Mouse (Mus musculus): ENCODE data around the gene Spata25. TPM values are rescaled to one million over a fixed set of nuclear protein-coding genes. Genes with fewer than 3 reads are reported as not detected.
A peak's percentile ranks its signal among the peaks of the same experiment; 100 is the strongest.
"Not testable (repeated sequence)": the region's sequence is repeated elsewhere in the genome, so short reads cannot be mapped to it uniquely, and the experiment has no call there.

Gene Spata25
- polyA plus RNA-seq, 1 experiment from 2014 or later = not detected

DNA sequence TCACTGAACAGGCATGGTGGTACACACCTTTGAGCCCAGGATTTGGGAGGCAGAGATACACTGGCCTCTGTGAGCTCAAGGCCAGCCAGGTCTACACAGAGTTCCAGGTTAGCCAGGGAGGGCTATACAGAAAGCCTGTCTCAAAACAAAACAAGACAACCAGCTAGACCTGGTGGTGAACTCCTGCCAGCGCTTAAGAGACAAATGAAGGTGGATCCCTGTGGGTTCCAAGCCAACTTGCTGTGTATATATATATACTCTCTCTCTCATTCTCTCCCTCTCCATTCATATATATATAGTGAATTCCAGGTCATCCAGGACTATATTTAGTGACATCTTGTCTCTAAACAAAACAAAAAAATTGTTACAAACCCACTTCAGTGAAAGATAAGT lies 24.4 kb downstream of the Spata25 start:
- peak overlapping the region; percentile 75 for H3K9ac ChIP-seq
- peaks cover 33% of the 10 kb centered on the region for H3K36me3 ChIP-seq (replicated peaks; ENCODE audit: control insufficient read depth, insufficient read depth)
- H3K27ac ChIP-seq = no peak overlapping the region
- DNase-seq (ENCODE audit: low spot score) (no peak), ATAC-seq (ENCODE audit: low FRiP score) (no peak)
- no peaks in the 10 kb centered on the region for H3K9me3 ChIP-seq (ENCODE audit: control insufficient read depth, low read length)
- H3K4me3 ChIP-seq (replicated peaks; ENCODE audit: low read length) = peak overlapping the region; percentile 67
- WGBS = 67% methylated on average over 1 of the region's 1 CpGs
- H3K4me2 ChIP-seq (replicated peaks) = peak overlapping the region; percentile 64
- peaks cover 21% of the 10 kb centered on the region; the same call in 1 of the 2 replicates for H3K4me1 ChIP-seq (replicated peaks; ENCODE audit: control insufficient read depth, insufficient read depth, low read length)
- no peaks in the 10 kb centered on the region for H3K27me3 ChIP-seq (ENCODE audit: control insufficient read depth, insufficient read depth, low read length)

DNA sequence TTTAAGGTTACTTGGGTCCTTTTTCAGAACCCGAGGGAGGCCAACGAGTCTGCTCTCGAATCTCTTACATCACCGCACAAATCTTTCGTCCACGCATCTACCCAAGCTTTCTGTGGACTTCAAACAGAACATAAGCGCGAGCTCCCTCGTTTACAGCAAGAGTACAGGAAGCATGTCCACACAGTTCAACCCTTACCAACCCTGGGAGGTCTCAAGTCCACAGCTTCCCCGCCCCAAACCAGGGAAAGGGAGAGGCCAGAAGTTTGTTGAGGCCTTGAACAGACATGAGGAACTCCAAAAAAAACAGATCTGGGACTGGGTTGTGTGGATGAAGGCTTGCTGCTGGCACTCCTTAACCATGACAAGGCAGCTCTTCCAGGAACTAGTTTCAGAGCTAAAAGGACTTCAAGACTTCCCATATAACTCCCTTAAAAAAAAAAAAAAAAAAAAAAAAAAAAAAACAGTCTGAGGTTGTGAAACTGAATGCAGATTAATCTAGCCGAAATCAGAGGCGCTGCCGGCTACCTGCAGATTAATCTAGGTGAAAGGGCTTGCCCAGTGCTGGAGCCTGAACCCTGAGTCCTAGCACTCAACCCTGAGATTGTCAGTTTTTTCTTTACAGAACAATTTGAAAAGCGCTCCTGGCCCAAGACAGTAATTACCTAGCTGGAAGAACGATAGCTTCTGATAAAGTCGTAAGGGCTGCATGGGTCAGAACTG lies 25.0 kb downstream of the Spata25 start:
- H3K27me3 ChIP-seq (ENCODE audit: control insufficient read depth, insufficient read depth, low read length) = no peaks in the 10 kb centered on the region
- peaks cover 32% of the 10 kb centered on the region for H3K36me3 ChIP-seq (replicated peaks; ENCODE audit: control insufficient read depth, insufficient read depth)
- H3K9ac ChIP-seq = peak overlapping the region; percentile 75
- WGBS = 94% methylated on average over 16 of the region's 16 CpGs
- no peak overlapping the region for H3K27ac ChIP-seq
- H3K4me1 ChIP-seq (replicated peaks; ENCODE audit: control insufficient read depth, insufficient read depth, low read length) = peaks cover 21% of the 10 kb centered on the region; the same call in 1 of the 2 replicates
- H3K4me2 ChIP-seq (replicated peaks) = peak overlapping the region; percentile 64
- peak overlapping the region; percentile 67 for H3K4me3 ChIP-seq (replicated peaks; ENCODE audit: low read length)
- no peaks in the 10 kb centered on the region for H3K9me3 ChIP-seq (ENCODE audit: control insufficient read depth, low read length)
- DNase-seq (ENCODE audit: low spot score) (no peak), ATAC-seq (ENCODE audit: low FRiP score) (no peak)

DNA sequence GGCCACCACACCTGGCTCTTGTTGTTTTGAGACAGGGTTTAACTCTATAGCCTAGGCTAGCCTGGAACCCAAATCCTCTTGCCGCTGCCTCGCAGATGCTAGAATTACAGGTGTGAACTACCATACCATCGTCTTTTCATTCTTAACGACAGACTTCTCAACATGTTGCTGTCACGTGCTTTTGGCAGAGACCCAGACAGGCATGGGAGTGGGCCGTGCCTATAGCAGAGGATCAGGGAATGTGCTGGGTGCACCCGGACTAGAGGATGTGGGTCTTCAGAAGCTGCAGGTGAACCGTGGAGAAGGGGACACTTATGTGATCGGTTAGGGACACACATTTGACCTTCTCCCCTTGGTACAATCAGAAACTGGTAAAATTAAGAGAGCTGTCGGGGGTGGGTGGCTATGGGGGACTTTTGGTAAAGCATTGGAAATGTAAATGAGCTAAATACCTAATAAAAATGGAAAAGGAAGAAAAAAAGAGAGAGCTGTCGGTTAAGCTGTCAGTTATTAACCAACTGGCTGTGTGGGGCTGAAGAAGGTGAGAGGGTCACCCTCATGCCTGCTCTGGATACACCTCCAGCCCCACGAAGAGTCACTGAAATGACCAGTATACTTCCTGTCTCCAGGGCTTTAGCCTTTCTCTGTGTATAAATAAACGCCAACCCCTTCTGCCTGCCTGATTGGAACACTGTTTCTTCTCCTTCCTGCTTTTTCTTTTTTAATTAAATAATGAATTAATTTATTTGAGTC lies 27.9 kb downstream of the Spata25 start:
- no peak for DNase-seq (ENCODE audit: low spot score)
- no peak overlapping the region for H3K9ac ChIP-seq
- peaks cover 59% of the 10 kb centered on the region for H3K36me3 ChIP-seq (replicated peaks; ENCODE audit: control insufficient read depth, insufficient read depth)
- H3K27ac ChIP-seq = no peak overlapping the region
- WGBS = 92% methylated on average over 13 of the region's 13 CpGs
- H3K4me2 ChIP-seq (replicated peaks) = no peak overlapping the region
- H3K4me3 ChIP-seq (replicated peaks; ENCODE audit: low read length) = no peak overlapping the region
- no peak for ATAC-seq (ENCODE audit: low FRiP score)
- H3K4me1 ChIP-seq (replicated peaks; ENCODE audit: control insufficient read depth, insufficient read depth, low read length) = peaks cover 15% of the 10 kb centered on the region; the same call in 1 of the 2 replicates
- no peaks in the 10 kb centered on the region for H3K9me3 ChIP-seq (ENCODE audit: control insufficient read depth, low read length)
- no peaks in the 10 kb centered on the region for H3K27me3 ChIP-seq (ENCODE audit: control insufficient read depth, insufficient read depth, low read length)

DNA sequence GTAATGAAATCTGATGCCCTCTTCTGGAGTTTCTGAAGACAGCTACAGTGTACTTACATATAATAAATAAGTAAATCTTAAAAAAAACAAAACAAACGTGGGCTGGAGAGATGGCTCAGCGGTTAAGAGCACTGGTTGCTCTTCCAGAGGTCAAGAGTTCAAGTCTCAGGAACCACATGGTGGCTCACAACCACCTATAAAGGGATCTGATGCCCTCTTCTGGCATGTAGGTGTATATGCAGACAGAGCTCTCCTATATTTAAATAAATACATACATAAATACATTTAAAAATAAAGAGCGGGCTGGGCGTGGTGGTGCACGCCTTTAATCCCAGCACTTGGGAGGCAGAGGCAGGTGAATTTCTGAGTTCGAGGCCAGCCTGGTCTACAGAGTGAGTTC lies 29.8 kb downstream of the Spata25 start:
- not testable (repeated sequence) for H3K9ac ChIP-seq; H3K27me3 ChIP-seq (ENCODE audit: control insufficient read depth, insufficient read depth, low read length); H3K4me3 ChIP-seq (replicated peaks; ENCODE audit: low read length); H3K4me2 ChIP-seq (replicated peaks); DNase-seq (ENCODE audit: low spot score); H3K4me1 ChIP-seq (replicated peaks; ENCODE audit: control insufficient read depth, insufficient read depth, low read length); ATAC-seq (ENCODE audit: low FRiP score); H3K9me3 ChIP-seq (ENCODE audit: control insufficient read depth, low read length); H3K27ac ChIP-seq
- WGBS = 83% methylated on average over 6 of the region's 6 CpGs
- H3K36me3 ChIP-seq (replicated peaks; ENCODE audit: control insufficient read depth, insufficient read depth) = peaks cover 69% of the 10 kb centered on the region

DNA sequence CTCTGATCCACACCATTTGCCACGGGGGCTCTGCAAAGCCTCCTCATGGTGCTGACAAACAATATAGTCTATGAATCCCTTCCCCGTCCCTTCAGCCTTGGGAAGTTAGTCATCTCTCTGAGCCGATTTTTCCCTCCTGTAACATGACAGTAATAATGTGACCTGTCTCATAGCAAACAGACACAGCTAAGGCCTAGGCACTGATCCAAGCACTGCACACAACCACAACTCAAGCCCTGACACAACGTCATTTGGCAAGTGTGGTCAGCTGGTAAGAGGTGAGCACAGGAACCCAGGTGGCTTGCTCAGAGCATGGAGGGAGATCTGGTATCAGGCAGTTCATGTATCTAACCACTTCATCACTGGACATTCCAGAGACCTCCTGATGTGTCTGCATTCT lies 32.5 kb downstream of the Spata25 start:
- ATAC-seq (ENCODE audit: low FRiP score) = no peak
- no peaks in the 10 kb centered on the region for H3K4me1 ChIP-seq (replicated peaks; ENCODE audit: control insufficient read depth, insufficient read depth, low read length)
- no peak overlapping the region for H3K27ac ChIP-seq
- no peak for DNase-seq (ENCODE audit: low spot score)
- H3K36me3 ChIP-seq (replicated peaks; ENCODE audit: control insufficient read depth, insufficient read depth) = peaks cover 84% of the 10 kb centered on the region
- no peak overlapping the region for H3K4me3 ChIP-seq (replicated peaks; ENCODE audit: low read length)
- H3K9me3 ChIP-seq (ENCODE audit: control insufficient read depth, low read length) = no peaks in the 10 kb centered on the region
- no peak overlapping the region for H3K9ac ChIP-seq
- H3K27me3 ChIP-seq (ENCODE audit: control insufficient read depth, insufficient read depth, low read length) = no peaks in the 10 kb centered on the region
- 84% methylated on average over 4 of the region's 4 CpGs for WGBS
- H3K4me2 ChIP-seq (replicated peaks) = no peak overlapping the region

DNA sequence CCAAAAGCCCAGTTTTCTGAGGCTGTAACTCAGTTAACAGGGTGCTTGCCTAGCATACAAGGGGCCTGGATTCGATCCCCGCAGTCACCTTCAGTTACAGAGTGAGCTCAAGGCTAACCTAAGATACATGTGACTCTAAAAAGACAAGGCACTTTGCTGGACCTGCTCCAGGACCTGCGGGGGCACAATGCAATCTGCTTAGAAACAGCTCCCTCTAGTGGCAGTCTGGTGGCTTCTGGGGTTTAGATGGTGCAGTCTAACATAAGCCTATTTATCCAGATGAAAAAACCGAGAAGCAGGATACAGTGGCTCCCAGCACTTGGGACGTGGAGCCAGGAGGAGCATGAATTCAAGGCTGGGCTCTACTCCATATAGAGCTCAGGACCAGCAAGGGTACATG lies 34.0 kb downstream of the Spata25 start:
- DNase-seq (ENCODE audit: low spot score) (peak; percentile 89), ATAC-seq (ENCODE audit: low FRiP score) (0 out of 2 replicates have a peak, but pooled peaks have one; percentile 28)
- Histone ChIP-seq H3K27ac (no peak overlapping the region), H3K27me3 (ENCODE audit: control insufficient read depth, insufficient read depth, low read length) (no peaks in the 10 kb centered on the region), H3K4me3 (replicated peaks; ENCODE audit: low read length) (no peak overlapping the region), H3K4me2 (replicated peaks) (no peak overlapping the region), H3K4me1 (replicated peaks; ENCODE audit: control insufficient read depth, insufficient read depth, low read length) (no peaks in the 10 kb centered on the region), H3K9ac (no peak overlapping the region), H3K9me3 (ENCODE audit: control insufficient read depth, low read length) (no peaks in the 10 kb centered on the region), H3K36me3 (replicated peaks; ENCODE audit: control insufficient read depth, insufficient read depth) (peaks cover 83% of the 10 kb centered on the region)
- WGBS = 37% methylated on average over 5 of the region's 5 CpGs

DNA sequence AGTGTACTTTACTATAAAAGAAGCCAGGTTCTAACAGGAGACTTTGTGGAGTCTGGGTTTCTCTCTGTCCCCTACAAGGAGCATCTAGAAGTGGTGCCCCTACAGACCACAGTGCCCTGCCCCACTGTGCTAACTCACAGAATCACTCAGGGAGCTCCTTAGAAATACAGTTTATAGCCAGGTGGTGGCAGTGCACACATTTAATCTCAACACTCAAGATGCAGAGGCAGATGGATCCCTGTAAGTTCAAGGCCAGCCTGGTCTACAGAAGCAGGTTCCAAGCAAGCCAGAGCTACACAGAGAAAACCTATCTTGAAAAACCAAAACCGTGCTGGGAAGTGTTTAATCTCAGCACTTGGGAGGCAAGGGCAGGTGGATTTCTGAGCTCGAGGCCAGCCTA lies 34.6 kb downstream of the Spata25 start:
- Histone ChIP-seq H3K36me3 (replicated peaks; ENCODE audit: control insufficient read depth, insufficient read depth) (peaks cover 83% of the 10 kb centered on the region), H3K9ac (no peak overlapping the region), H3K4me2 (replicated peaks) (no peak overlapping the region), H3K27ac (no peak overlapping the region), H3K27me3 (ENCODE audit: control insufficient read depth, insufficient read depth, low read length) (no peaks in the 10 kb centered on the region), H3K4me3 (replicated peaks; ENCODE audit: low read length) (no peak overlapping the region), H3K4me1 (replicated peaks; ENCODE audit: control insufficient read depth, insufficient read depth, low read length) (no peaks in the 10 kb centered on the region), H3K9me3 (ENCODE audit: control insufficient read depth, low read length) (no peaks in the 10 kb centered on the region)
- DNase-seq (ENCODE audit: low spot score) (no peak), ATAC-seq (ENCODE audit: low FRiP score) (no peak)
- WGBS = 93% methylated on average over 2 of the region's 2 CpGs

GRCm38 (mm10) chr2:164793236-164793635 lies 35.1 kb downstream of the Spata25 start:
- Histone ChIP-seq H3K27me3 (ENCODE audit: control insufficient read depth, insufficient read depth, low read length) (no peaks in the 10 kb centered on the region), H3K9ac (no peak overlapping the region), H3K4me2 (replicated peaks) (no peak overlapping the region), H3K9me3 (ENCODE audit: control insufficient read depth, low read length) (no peaks in the 10 kb centered on the region), H3K4me3 (replicated peaks; ENCODE audit: low read length) (no peak overlapping the region), H3K4me1 (replicated peaks; ENCODE audit: control insufficient read depth, insufficient read depth, low read length) (no peaks in the 10 kb centered on the region), H3K27ac (no peak overlapping the region), H3K36me3 (replicated peaks; ENCODE audit: control insufficient read depth, insufficient read depth) (peaks cover 80% of the 10 kb centered on the region)
- DNase-seq (ENCODE audit: low spot score) (peak; percentile 55), ATAC-seq (ENCODE audit: low FRiP score) (no peak)
- 82% methylated on average over 3 of the region's 3 CpGs for WGBS

GRCm38 (mm10) chr2:164792400-164793190 lies 35.7 kb downstream of the Spata25 start:
- no peak overlapping the region for H3K27ac ChIP-seq
- no peaks in the 10 kb centered on the region for H3K4me1 ChIP-seq (replicated peaks; ENCODE audit: control insufficient read depth, insufficient read depth, low read length)
- WGBS = 95% methylated on average over 12 of the region's 12 CpGs
- no peak overlapping the region for H3K9ac ChIP-seq
- H3K4me2 ChIP-seq (replicated peaks) = no peak overlapping the region
- no peak overlapping the region for H3K4me3 ChIP-seq (replicated peaks; ENCODE audit: low read length)
- ATAC-seq (ENCODE audit: low FRiP score) (no peak), DNase-seq (ENCODE audit: low spot score) (no peak)
- peaks cover 74% of the 10 kb centered on the region for H3K36me3 ChIP-seq (replicated peaks; ENCODE audit: control insufficient read depth, insufficient read depth)
- no peaks in the 10 kb centered on the region for H3K27me3 ChIP-seq (ENCODE audit: control insufficient read depth, insufficient read depth, low read length)
- no peaks in the 10 kb centered on the region for H3K9me3 ChIP-seq (ENCODE audit: control insufficient read depth, low read length)

All from hindbrain, embryonic 14.5 days (tissue).